Mouse (Mus musculus) cerebellum, adult 2 months (tissue): ENCODE results near the gene Pm20d1. TPM values are rescaled to one million over a fixed set of nuclear protein-coding genes. Genes with fewer than 3 reads are reported as not detected.

Experiments
- DNase-seq, 2 experiments: peaks; one replicate each; pipeline ENCODE4 v3.0.0; 2021
- H3K27ac ChIP-seq: fragments of 200-500 bp; 2 replicates; pipeline ENCODE4 v1.5.1; 2012; ENCODE audit warnings: low read length, control low read depth, inconsistent platforms; ENCODE audit not compliant: insufficient read depth
- H3K27me3 ChIP-seq: fragments of 200-500 bp; 2 replicates; pipeline ENCODE4 v1.6.1; 2012; ENCODE audit warnings: inconsistent platforms, mild to moderate bottlenecking, low read length, moderate library complexity; ENCODE audit not compliant: control insufficient read depth, insufficient read depth
- H3K4me1 ChIP-seq: fragments of 200-500 bp; 2 replicates; pipeline ENCODE4 v1.6.1; 2011; ENCODE audit warnings: low read length; ENCODE audit not compliant: control insufficient read depth, insufficient read depth
- H3K4me3 ChIP-seq: fragments of 200-500 bp; replicated peaks from 2 replicates; pipeline ENCODE3; 2011; ENCODE audit warnings: mild to moderate bottlenecking, low read depth, low read length, control low read depth; ENCODE audit not compliant: insufficient read depth
- CTCF ChIP-seq: fragments of 200-500 bp; IDR thresholded peaks from 2 replicates; pipeline ENCODE4 v1.5.1; 2011; ENCODE audit warnings: low read depth, mild to moderate bottlenecking, control low read depth, low read length, moderate library complexity, borderline replicate concordance; ENCODE audit not compliant: insufficient read depth
- POLR2A ChIP-seq: fragments of 200-500 bp; IDR thresholded peaks from 2 replicates; pipeline ENCODE4 v1.6.1; 2011; ENCODE audit warnings: low read length, control low read depth, borderline replicate concordance; ENCODE audit not compliant: insufficient read depth
- whole genome bisulfite sequencing: fragments of 180-500 bp; shearing (Covaris S2); methylation state at CpG from one replicate; pipeline ENCODE4 v1.1.7; 2018; 5-methylcytosine and 5-hydroxymethylcytosine counted together
- polyA plus RNA-seq: library from polyadenylated mRNA; depleted of rRNA; stranded (reverse); fragments of >200 nt; gene quantifications from 2 replicates; pipeline ENCODE4 v1.2.3, GENCODE M21; 2012

Gene Pm20d1
- polyA plus RNA-seq, 1 experiment: 2.1 TPM

- Histone ChIP-seq H3K27ac (no peak overlapping the region), H3K4me3 (no peak overlapping the region), H3K27me3 (no peaks in the 10 kb centered on the region), H3K4me1 (peaks cover 18% of the 10 kb centered on the region)
- no peak for DNase-seq
- 92% methylated on average over 3 of the region's 3 CpGs for WGBS
- no peak for TF ChIP-seq CTCF
- TF ChIP-seq POLR2A: no peak
Observed at GRCm38 (mm10) chr1:131837035-131837434, 39.9 kb downstream of the Pm20d1 start.

- no peak overlapping the region for H3K27ac ChIP-seq
Observed at GRCm38 (mm10) chr1:131838542-131838941, 41.4 kb downstream of the Pm20d1 start.

GRCm38 (mm10) chr1:131839279-131839678 is 42.1 kb downstream of the Pm20d1 start:
- 8% methylated on average over 2 of the region's 2 CpGs for WGBS
- no peak for TF ChIP-seq CTCF
- no peak for TF ChIP-seq POLR2A
- H3K4me3 ChIP-seq: no peak overlapping the region
- peak; percentile 42 to 63 for DNase-seq
- H3K27me3 ChIP-seq: no peaks in the 10 kb centered on the region
- peaks cover 25% of the 10 kb centered on the region for H3K4me1 ChIP-seq
- no peak overlapping the region for H3K27ac ChIP-seq

More at GRCm38 (mm10) chr1:131838542-131838941, 41.4 kb downstream of the Pm20d1 start:
- Histone ChIP-seq H3K27me3 (no peaks in the 10 kb centered on the region), H3K4me1 (peaks cover 18% of the 10 kb centered on the region), H3K4me3 (no peak overlapping the region)
- no peak for DNase-seq
- WGBS: 80% methylated on average over 5 of the region's 5 CpGs
- TF ChIP-seq POLR2A (no peak), CTCF (no peak)

GRCm38 (mm10) chr1:131842221-131842620 is 45.0 kb downstream of the Pm20d1 start:
- no peak for DNase-seq
- peaks cover 47% of the 10 kb centered on the region for H3K4me1 ChIP-seq
- WGBS: 85% methylated on average over 4 of the region's 4 CpGs
- no peaks in the 10 kb centered on the region for H3K27me3 ChIP-seq
- TF ChIP-seq POLR2A: no peak
- TF ChIP-seq CTCF: no peak
- H3K27ac ChIP-seq: no peak overlapping the region
- H3K4me3 ChIP-seq: no peak overlapping the region

- no peak for TF ChIP-seq CTCF
- TF ChIP-seq POLR2A: no peak
- peak in 1 of 2 experiments; percentile 50 for DNase-seq
- H3K27ac ChIP-seq: no peak overlapping the region; the same call in 1 of the 2 replicates
- H3K4me3 ChIP-seq: no peak overlapping the region
- H3K4me1 ChIP-seq: peaks cover 46% of the 10 kb centered on the region
- 22% methylated on average over 10 of the region's 10 CpGs for WGBS
- H3K27me3 ChIP-seq: no peaks in the 10 kb centered on the region
Observed at GRCm38 (mm10) chr1:131843758-131844157, 46.6 kb downstream of the Pm20d1 start.

GRCm38 (mm10) chr1:131844883-131845282 is 47.7 kb downstream of the Pm20d1 start:
- 19% methylated on average over 8 of the region's 8 CpGs for WGBS
- Histone ChIP-seq H3K27me3 (no peaks in the 10 kb centered on the region), H3K27ac (no peak overlapping the region), H3K4me1 (peaks cover 36% of the 10 kb centered on the region), H3K4me3 (no peak overlapping the region)
- DNase-seq: peak in 1 of 2 experiments; percentile 53
- no peak for TF ChIP-seq POLR2A
- no peak for TF ChIP-seq CTCF

- DNase-seq: peak; percentile 84
- Histone ChIP-seq H3K27ac (peak overlapping the region; percentile 43; the same call in 1 of the 2 replicates), H3K4me3 (no peak overlapping the region), H3K4me1 (peaks cover 32% of the 10 kb centered on the region), H3K27me3 (no peaks in the 10 kb centered on the region)
- WGBS: 38% methylated on average over 5 of the region's 5 CpGs
- TF ChIP-seq CTCF (peak; percentile 85), POLR2A (no peak)
Observed at GRCm38 (mm10) chr1:131846255-131846654, 49.1 kb downstream of the Pm20d1 start.

- H3K4me1 ChIP-seq: no peaks in the 10 kb centered on the region
- WGBS: 88% methylated on average over 4 of the region's 4 CpGs
- no peak overlapping the region for H3K4me3 ChIP-seq
- no peak overlapping the region for H3K27ac ChIP-seq
- no peak for DNase-seq
- H3K27me3 ChIP-seq: no peaks in the 10 kb centered on the region
- no peak for TF ChIP-seq POLR2A
- no peak for TF ChIP-seq CTCF
Observed at GRCm38 (mm10) chr1:131861811-131862210, 64.6 kb downstream of the Pm20d1 start.
